Mouse (Mus musculus) limb, embryonic 13.5 days (tissue): Measurements from ENCODE around the gene Sncb. TPM values are rescaled to one million over a fixed set of nuclear protein-coding genes. Genes with fewer than 3 reads are reported as not detected.

Experiments used
- ATAC-seq: fragments of 200-750 bp; cut with Nextera tagmentation; 2 replicates; pipeline ENCODE4 v1.8.0; 2017; ENCODE audit warnings: low read depth, moderate number of reproducible peaks, moderate TSS enrichment; ENCODE audit not compliant: low FRiP score
- H3K27ac ChIP-seq: fragments of 300-500 bp; sonication (generic); 2 replicates; pipeline ENCODE4 v1.5.1; 2015; ENCODE audit warnings: inconsistent platforms, mild to moderate bottlenecking, moderate library complexity
- H3K27me3 ChIP-seq: fragments of 300-500 bp; sonication (generic); 2 replicates; pipeline ENCODE4 v1.6.1; 2015; ENCODE audit warnings: mild to moderate bottlenecking, inconsistent platforms
- H3K36me3 ChIP-seq: fragments of 300-500 bp; sonication (generic); 2 replicates; pipeline ENCODE4 v1.6.1; 2015; ENCODE audit warnings: inconsistent platforms, mild to moderate bottlenecking, moderate library complexity
- H3K4me1 ChIP-seq: fragments of 300-500 bp; sonication (generic); 2 replicates; pipeline ENCODE4 v1.6.1; 2015; ENCODE audit warnings: inconsistent platforms
- H3K4me2 ChIP-seq: fragments of 300-500 bp; sonication (generic); replicated peaks from 2 replicates; pipeline ENCODE4 v1.6.1; 2015; ENCODE audit warnings: inconsistent platforms, mild to moderate bottlenecking, moderate library complexity
- H3K4me3 ChIP-seq: fragments of 300-500 bp; sonication (generic); 2 replicates; pipeline ENCODE4 v1.5.1; 2015; ENCODE audit warnings: moderate library complexity, mild to moderate bottlenecking, inconsistent platforms
- H3K9ac ChIP-seq: fragments of 300-500 bp; sonication (generic); 2 replicates; pipeline ENCODE4 v1.6.1; 2015; ENCODE audit warnings: mild to moderate bottlenecking, inconsistent platforms
- H3K9me3 ChIP-seq: fragments of 300-500 bp; sonication (generic); 2 replicates; pipeline ENCODE4 v1.6.1; 2016; ENCODE audit warnings: inconsistent platforms
- whole genome bisulfite sequencing: fragments of 180-500 bp; shearing (Covaris S2); methylation state at CpG from one replicate; pipeline ENCODE4 v1.1.7; 2015; 5-methylcytosine and 5-hydroxymethylcytosine counted together
- polyA plus RNA-seq: library from polyadenylated mRNA; unstranded; fragments of >200 nt; fragmentation: Nextera tagmentation; extraction: Ambion mirVana; gene quantifications from 2 replicates; pipeline ENCODE4 v1.2.1, GENCODE M21; 2015

The Sncb gene
- polyA plus RNA-seq, 1 experiment from 2014 or later: not detected

DNA sequence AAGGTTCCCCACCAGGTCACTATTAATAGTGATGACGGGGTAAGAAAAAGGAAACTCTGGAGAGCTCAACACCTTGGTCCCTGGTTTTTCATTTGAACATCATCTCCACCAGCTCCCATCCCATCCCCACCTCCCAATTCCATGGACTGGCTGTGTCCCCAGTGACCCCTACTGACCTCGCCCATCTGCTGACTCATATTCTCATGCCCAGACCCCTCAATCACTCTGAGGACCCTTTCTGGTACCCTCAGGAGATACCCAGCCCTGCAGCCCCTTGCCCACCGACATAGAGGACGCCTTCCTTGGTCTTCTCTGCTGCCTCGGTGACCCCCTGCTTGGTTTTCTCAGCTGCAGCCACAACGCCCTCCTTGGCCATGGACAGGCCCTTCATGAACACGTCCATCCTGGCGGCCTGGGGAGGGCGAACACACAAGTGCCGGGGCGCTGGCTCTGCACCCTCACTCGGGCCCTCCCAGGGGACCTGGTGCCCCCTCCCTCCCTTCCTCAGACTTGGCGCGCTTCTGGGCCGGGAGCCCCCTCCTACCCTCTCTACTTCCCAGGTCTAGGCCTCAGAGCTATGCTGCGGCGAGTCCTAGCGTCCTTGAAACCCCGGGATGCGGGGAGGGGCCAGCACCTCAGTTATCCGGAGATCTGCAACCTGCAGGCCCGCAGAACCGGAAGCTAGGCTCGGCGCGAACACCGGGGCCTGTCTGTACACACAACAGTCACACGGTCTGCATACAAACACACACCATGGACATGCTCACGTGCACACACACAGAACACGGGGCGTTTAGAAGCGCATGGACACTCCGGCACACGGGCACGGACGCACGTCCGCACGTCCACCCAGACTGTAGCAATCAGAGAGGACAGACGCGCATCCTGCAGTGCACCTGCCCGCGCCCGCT, 859 bp downstream of the Sncb start:
- H3K4me1 ChIP-seq: peaks cover 11% of the 10 kb centered on the region
- H3K9me3 ChIP-seq: no peaks in the 10 kb centered on the region
- no peak for ATAC-seq
- no peaks in the 10 kb centered on the region for H3K36me3 ChIP-seq
- no peak overlapping the region for H3K9ac ChIP-seq
- WGBS: 4% methylated on average over 44 of the region's 44 CpGs
- no peak overlapping the region for H3K27ac ChIP-seq
- H3K4me3 ChIP-seq: peak overlapping the region; percentile 37
- peaks cover 75% of the 10 kb centered on the region for H3K27me3 ChIP-seq
- H3K4me2 ChIP-seq: peak overlapping the region; percentile 61

DNA sequence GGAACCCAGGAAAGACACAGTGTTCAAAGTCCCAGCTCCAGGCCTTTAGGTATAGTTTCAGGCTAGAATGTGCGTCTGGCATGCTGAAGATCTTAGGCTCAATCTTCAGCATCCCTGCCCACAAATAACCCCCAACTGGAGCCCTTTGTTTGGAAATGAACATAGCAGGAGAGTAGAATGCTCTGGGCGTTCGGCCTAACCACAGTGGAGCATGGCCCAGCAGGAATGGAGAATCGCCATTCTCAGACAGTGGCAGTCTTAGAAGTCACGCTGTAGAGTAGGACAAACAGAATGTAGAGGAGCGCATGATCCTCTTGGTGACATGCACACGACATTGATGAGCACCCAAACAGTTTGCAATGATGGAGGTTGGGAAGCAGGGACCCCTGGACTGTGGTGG, 5.5 kb downstream of the Sncb start:
- 76% methylated on average over 7 of the region's 7 CpGs for WGBS
- H3K36me3 ChIP-seq: no peaks in the 10 kb centered on the region
- H3K4me3 ChIP-seq: no peak overlapping the region
- no peak overlapping the region for H3K27ac ChIP-seq
- no peak for ATAC-seq
- H3K27me3 ChIP-seq: peaks cover 82% of the 10 kb centered on the region
- H3K9ac ChIP-seq: no peak overlapping the region
- H3K4me1 ChIP-seq: peaks cover 17% of the 10 kb centered on the region
- no peak overlapping the region for H3K4me2 ChIP-seq
- H3K9me3 ChIP-seq: no peaks in the 10 kb centered on the region

DNA sequence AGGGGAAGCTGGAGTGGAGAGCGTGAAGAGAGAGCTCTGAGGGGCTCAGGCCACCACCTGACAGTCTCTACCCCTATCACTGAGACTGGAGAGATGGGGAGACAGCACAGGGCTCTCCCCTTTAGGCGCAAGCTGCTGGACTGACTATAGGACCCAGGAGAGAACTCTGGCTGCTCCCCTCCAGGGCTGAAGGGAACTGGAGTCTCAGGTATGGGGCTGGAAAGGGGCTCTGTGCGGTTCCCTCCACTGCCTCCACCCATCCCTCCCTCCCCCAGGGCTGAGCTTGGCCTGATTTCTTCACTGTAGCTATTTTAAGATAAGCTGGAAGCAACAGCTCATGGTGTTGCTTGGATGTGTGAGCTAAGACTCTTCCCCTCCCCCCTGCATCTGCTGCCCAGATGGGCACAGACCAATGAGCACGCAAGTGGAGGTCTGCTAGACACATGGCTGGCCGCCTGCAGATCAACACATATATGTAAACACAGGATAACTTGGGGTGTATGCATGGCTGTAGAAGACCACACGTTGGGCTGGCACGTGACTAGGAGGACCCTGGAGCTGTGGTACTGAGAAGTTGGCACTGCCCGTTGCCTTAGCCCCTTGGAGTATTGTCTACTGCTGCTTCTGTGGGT, 6.1 kb downstream of the Sncb start:
- Histone ChIP-seq H3K9me3 (no peaks in the 10 kb centered on the region), H3K27ac (no peak overlapping the region), H3K27me3 (peaks cover 81% of the 10 kb centered on the region), H3K9ac (no peak overlapping the region), H3K4me3 (no peak overlapping the region), H3K4me1 (peaks cover 13% of the 10 kb centered on the region; the same call in 1 of the 2 replicates), H3K36me3 (no peaks in the 10 kb centered on the region), H3K4me2 (no peak overlapping the region)
- no peak for ATAC-seq
- 50% methylated on average over 8 of the region's 8 CpGs for WGBS

GRCm38 (mm10) chr13:54759496-54759895, 6.9 kb downstream of the Sncb start:
- Histone ChIP-seq H3K4me1 (peaks cover 13% of the 10 kb centered on the region; the same call in 1 of the 2 replicates), H3K4me2 (no peak overlapping the region), H3K27me3 (peaks cover 79% of the 10 kb centered on the region), H3K9ac (no peak overlapping the region), H3K4me3 (no peak overlapping the region), H3K36me3 (no peaks in the 10 kb centered on the region), H3K27ac (no peak overlapping the region), H3K9me3 (no peaks in the 10 kb centered on the region)
- WGBS: 18% methylated on average over 7 of the region's 7 CpGs
- ATAC-seq: no peak

DNA sequence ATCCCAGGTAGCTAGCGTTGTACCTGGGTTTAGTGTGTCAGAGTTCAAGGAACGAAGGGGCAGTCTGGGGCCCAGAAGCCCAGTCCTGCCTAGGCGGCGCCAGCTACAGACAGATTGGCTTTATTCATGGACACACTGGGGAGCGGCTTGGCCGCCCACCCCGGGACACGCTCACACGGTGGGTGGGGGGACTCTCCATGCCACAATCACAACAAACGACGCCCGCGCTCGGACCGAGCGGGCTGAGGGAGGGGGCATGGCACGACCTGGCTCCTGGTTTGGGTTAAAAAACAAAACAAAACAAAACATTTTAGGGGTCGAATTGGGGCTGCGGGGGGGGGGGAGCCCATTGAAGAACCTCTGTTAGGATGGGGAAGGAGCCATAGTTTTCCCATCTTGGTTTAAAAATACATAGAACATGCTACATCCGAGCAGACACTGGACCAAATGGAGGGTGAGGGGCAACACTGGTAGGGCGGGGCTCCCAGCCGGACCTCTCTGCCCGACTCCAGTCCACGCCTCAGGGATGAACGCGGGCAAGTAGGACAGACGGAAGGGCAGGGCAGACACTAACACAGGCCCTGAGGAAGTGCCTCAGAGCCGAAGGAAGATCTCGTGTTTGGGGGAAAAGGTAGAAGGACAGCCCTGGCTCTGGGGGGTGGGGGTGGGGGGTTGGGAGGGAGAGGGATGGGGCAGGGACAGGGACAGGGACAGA, 7.5 kb downstream of the Sncb start:
- peak overlapping the region; percentile 70 for H3K4me2 ChIP-seq
- no peak for ATAC-seq
- H3K4me3 ChIP-seq: peak overlapping the region; percentile 42
- no peaks in the 10 kb centered on the region for H3K36me3 ChIP-seq
- H3K27ac ChIP-seq: no peak overlapping the region
- WGBS: 1% methylated on average over 29 of the region's 29 CpGs
- peaks cover 79% of the 10 kb centered on the region for H3K27me3 ChIP-seq
- H3K9me3 ChIP-seq: no peaks in the 10 kb centered on the region
- no peak overlapping the region for H3K9ac ChIP-seq
- peaks cover 13% of the 10 kb centered on the region; the same call in 1 of the 2 replicates for H3K4me1 ChIP-seq

DNA sequence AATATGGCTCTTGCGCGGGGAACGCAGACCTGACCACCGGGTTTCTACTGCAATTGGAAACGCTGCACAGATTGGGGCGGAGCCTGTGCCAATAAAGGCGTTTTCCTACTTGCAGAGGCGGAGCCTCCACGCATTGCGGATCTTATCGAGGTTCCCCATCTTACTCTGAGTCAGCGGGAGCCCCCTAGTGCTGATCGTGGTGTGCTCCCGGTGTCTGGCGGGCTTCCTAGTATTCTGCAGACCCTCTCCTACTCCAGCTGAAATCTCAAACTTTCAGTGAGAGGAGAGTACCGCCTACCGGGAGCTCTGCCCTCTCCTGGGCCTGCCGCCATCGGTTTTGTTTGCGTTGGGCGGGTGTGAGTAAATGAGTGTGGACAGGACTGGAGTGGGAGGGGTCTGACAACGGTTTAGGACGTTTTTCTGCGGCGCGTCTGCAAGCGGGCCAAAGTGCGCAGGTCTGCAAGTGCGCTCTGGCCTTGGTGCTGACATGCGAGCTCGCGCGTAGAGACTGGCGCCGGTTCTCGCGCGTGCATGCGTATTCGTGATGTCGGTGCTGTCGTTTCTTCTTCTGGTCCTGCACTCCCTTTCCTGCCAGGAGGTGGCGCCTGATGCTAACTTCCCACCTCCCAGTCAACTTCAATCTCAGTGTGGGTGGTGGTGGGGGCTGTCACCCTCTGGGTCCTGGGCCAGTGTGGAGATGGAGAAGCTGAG, 8.2 kb downstream of the Sncb start:
- Histone ChIP-seq H3K4me1 (peaks cover 13% of the 10 kb centered on the region; the same call in 1 of the 2 replicates), H3K27ac (no peak overlapping the region), H3K4me3 (peak overlapping the region; percentile 42), H3K4me2 (peak overlapping the region; percentile 70), H3K9ac (no peak overlapping the region), H3K27me3 (peaks cover 79% of the 10 kb centered on the region), H3K36me3 (no peaks in the 10 kb centered on the region), H3K9me3 (no peaks in the 10 kb centered on the region)
- peak; percentile 80 for ATAC-seq
- under 1% methylated on average over 43 of the region's 43 CpGs for WGBS

DNA sequence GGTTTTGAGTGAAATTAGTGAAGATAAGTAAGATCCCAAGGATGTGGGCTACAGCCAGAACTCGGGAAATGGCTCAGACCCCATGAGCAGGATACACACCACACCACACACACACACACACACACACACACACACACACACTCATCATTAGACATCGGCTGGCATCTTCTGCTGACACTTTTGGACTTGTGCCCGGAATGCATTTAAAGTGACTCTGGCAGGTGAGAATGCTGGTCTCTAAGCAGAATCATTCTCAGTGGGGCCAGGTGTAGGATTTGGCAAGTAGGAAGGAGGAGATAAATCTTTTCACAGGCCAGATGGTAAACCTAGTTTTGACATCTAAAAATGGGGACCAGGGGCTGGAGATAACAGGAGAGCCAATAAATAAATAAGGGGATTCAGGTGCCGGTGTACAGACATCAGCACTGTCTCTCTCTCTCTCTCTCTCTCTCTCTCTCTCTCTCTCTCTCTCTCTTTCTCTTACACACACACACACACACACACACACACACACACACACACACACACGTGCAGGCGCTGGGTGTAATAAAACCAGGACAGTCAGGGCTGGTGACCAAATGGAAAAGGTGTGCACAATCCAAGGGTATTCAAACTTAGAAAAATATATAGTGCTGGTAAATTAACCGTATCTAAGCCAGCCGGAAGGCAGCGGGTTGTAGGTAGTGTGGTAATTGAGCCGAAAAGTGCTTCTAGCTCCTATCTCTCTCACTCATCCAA, 9.1 kb downstream of the Sncb start:
- Histone ChIP-seq H3K4me1 (peaks cover 13% of the 10 kb centered on the region; the same call in 1 of the 2 replicates), H3K27me3 (peaks cover 79% of the 10 kb centered on the region), H3K9ac (no peak overlapping the region), H3K36me3 (no peaks in the 10 kb centered on the region), H3K27ac (no peak overlapping the region), H3K4me3 (peak overlapping the region; percentile 42), H3K4me2 (peak overlapping the region; percentile 70), H3K9me3 (no peaks in the 10 kb centered on the region)
- ATAC-seq: no peak
- WGBS: 48% methylated on average over 10 of the region's 10 CpGs

- no peaks in the 10 kb centered on the region for H3K9me3 ChIP-seq
- H3K36me3 ChIP-seq: no peaks in the 10 kb centered on the region
- no peak overlapping the region for H3K4me2 ChIP-seq
- WGBS: 86% methylated on average over 8 of the region's 8 CpGs
- no peak for ATAC-seq
- peaks cover 13% of the 10 kb centered on the region; the same call in 1 of the 2 replicates for H3K4me1 ChIP-seq
- peaks cover 81% of the 10 kb centered on the region for H3K27me3 ChIP-seq
- H3K4me3 ChIP-seq: no peak overlapping the region
- H3K27ac ChIP-seq: no peak overlapping the region
- H3K9ac ChIP-seq: no peak overlapping the region
These were observed 10.2 kb downstream of the Sncb start for GRCm38 (mm10) chr13:54756156-54756712.

DNA sequence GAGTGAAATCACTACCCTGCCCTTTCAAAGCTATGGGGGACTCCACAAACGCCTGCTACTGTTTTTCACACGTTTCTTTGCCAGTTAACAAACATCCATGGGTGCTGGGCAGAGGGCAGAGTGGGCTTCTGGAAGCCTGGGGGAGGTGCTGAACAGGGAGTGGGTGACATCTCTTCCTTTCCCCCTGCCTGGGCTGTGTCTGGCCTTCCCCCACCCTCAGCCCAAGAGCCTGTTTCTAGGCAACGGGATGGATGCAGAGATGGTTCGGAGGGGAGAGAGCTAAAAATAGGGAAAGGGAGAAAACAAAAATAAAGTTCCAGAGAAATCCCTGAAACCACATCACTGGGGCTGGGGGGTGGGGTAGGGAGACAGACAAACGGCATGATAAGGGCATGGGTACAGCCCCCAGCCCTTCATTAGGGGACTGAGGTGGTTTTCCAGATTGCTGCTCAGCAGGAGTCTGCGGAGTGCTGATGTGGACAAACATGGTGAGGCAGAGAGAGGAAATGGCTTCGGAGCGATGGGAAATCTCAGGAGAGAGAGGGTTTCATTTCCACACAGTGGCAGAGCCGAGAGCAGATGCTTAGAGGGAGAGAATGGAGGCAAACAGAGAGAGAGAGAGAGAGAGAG, 11.1 kb downstream of the Sncb start:
- ATAC-seq: no peak
- Histone ChIP-seq H3K4me3 (no peak overlapping the region), H3K27ac (no peak overlapping the region), H3K4me2 (no peak overlapping the region), H3K4me1 (peaks cover 13% of the 10 kb centered on the region; the same call in 1 of the 2 replicates), H3K36me3 (no peaks in the 10 kb centered on the region), H3K9ac (no peak overlapping the region), H3K9me3 (no peaks in the 10 kb centered on the region), H3K27me3 (peaks cover 80% of the 10 kb centered on the region)
- 27% methylated on average over 9 of the region's 9 CpGs for WGBS

- no peaks in the 10 kb centered on the region for H3K9me3 ChIP-seq
- WGBS: 33% methylated on average over 12 of the region's 12 CpGs
- no peak overlapping the region for H3K4me2 ChIP-seq
- H3K27me3 ChIP-seq: peaks cover 80% of the 10 kb centered on the region
- H3K4me3 ChIP-seq: no peak overlapping the region
- no peaks in the 10 kb centered on the region for H3K36me3 ChIP-seq
- ATAC-seq: no peak
- H3K4me1 ChIP-seq: peaks cover 19% of the 10 kb centered on the region
- H3K27ac ChIP-seq: no peak overlapping the region
- no peak overlapping the region for H3K9ac ChIP-seq
These were observed 12.0 kb downstream of the Sncb start for GRCm38 (mm10) chr13:54754169-54755080.
